Mouse (Mus musculus) layer of hippocampus, adult 2 months (tissue): ENCODE results near the gene Bfsp1. TPM values are rescaled to one million over a fixed set of nuclear protein-coding genes. Genes with fewer than 3 reads are reported as not detected.

ENCODE experiments used
- DNase-seq, 2 experiments: peaks; one replicate each; pipeline ENCODE4 v3.0.0; 2022; ENCODE audit warnings: low spot score in 2 of 2
- H3K27ac ChIP-seq: fragments of 200-600 bp; 2 replicates; pipeline ENCODE4 v1.8.1; 2022
- H3K4me3 ChIP-seq: fragments of 200-600 bp; 2 replicates; pipeline ENCODE4 v1.8.1; 2022; ENCODE audit warnings: mild to moderate bottlenecking
- CTCF ChIP-seq: fragments of 200-600 bp; conservative IDR thresholded peaks from 2 replicates; pipeline ENCODE4 v1.8.1; 2022; ENCODE audit warnings: antibody characterized with exemption, mild to moderate bottlenecking, moderate library complexity
- long read RNA-seq, 2 experiments: library from polyadenylated mRNA; stranded (forward); transcript quantifications; one replicate each; pipeline ENCODE4 v2.0.0; 2021; ENCODE audit warnings: borderline mapping rate in 2 of 2
- total RNA-seq, 2 experiments: library from RNA; stranded (reverse); gene quantifications; 2 replicates each; pipeline ENCODE4 v1.2.3; 2021

Bfsp1 gene
- total RNA-seq, result 1 to 10 TPM in 1 of 2 experiments, under 1 TPM in 1; 0.61 to 1.1 TPM
- long read RNA-seq, experiment 1, result 0 reads
- long read RNA-seq, experiment 2, partial matches to known transcripts, result 0 of 1 reads
- long read RNA-seq, experiment 2, other reads (novel, unspliced or antisense), result 1 of 1 reads

- no peak within 1 kb of the TSS for H3K27ac ChIP-seq
- peak within 1 kb of the TSS; percentile 43 for H3K4me3 ChIP-seq
- no peak for DNase-seq
- TF ChIP-seq CTCF, result no peak
Observed at GRCm38 (mm10) chr2:143862484-143863231, at the start of gene Bfsp1. Bfsp1 (minus strand) TSS chr2:143863173.

GRCm38 (mm10) chr2:143912199-143912598 is 49.2 kb upstream of the Bfsp1 start:
- H3K4me3 ChIP-seq, result no peak overlapping the region
- H3K27ac ChIP-seq, result no peak overlapping the region
- no peak for DNase-seq
- no peak for TF ChIP-seq CTCF

GRCm38 (mm10) chr2:143909230-143909629 is 46.3 kb upstream of the Bfsp1 start:
- no peak overlapping the region for H3K27ac ChIP-seq
- H3K4me3 ChIP-seq, result no peak overlapping the region
- no peak for TF ChIP-seq CTCF
- no peak for DNase-seq

- Histone ChIP-seq H3K4me3 (no peak overlapping the region), H3K27ac (no peak overlapping the region)
- TF ChIP-seq CTCF, result no peak
- no peak for DNase-seq
Observed at GRCm38 (mm10) chr2:143904896-143905295, 41.9 kb upstream of the Bfsp1 start.

- Histone ChIP-seq H3K27ac (no peak overlapping the region), H3K4me3 (no peak overlapping the region)
- no peak for DNase-seq
- no peak for TF ChIP-seq CTCF
Observed at GRCm38 (mm10) chr2:143903376-143904045, 40.5 kb upstream of the Bfsp1 start.

DNA sequence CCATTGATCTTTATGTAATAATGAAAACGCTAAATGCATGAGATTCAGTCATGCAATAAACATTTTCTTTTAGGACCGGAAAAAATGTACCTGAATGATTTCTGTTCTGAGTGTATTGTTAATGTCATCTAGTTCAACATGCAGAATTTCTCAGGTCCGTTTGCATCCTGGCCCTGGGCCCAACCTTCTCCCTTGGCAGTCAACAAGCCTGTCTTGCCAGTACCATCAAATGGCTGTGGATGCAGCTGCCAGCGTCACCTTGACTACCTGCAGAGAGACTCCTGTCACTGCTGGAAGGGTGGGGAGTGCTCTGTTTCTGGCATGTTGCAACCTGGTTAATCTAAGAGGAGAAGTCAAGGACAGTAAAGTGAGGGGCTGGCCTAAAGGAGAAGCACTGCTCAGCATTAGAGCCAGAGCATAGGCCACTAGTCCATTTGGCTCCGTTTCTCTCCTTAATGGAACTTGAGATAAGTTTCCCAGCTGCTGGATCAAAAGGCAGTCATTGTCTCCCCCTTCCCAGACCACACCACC is 37.9 kb upstream of the Bfsp1 start:
- Histone ChIP-seq H3K27ac (no peak overlapping the region), H3K4me3 (no peak overlapping the region)
- TF ChIP-seq CTCF, result no peak
- no peak for DNase-seq

GRCm38 (mm10) chr2:143899470-143900220 is 36.7 kb upstream of the Bfsp1 start:
- TF ChIP-seq CTCF, result no peak
- H3K4me3 ChIP-seq, result no peak overlapping the region
- DNase-seq, result no peak
- no peak overlapping the region for H3K27ac ChIP-seq

- no peak for DNase-seq
- Histone ChIP-seq H3K4me3 (no peak overlapping the region), H3K27ac (no peak overlapping the region)
- no peak for TF ChIP-seq CTCF
Observed at GRCm38 (mm10) chr2:143891302-143892048, 28.5 kb upstream of the Bfsp1 start.

GRCm38 (mm10) chr2:143889860-143890433 is 27.0 kb upstream of the Bfsp1 start:
- H3K27ac ChIP-seq, result no peak overlapping the region

DNA sequence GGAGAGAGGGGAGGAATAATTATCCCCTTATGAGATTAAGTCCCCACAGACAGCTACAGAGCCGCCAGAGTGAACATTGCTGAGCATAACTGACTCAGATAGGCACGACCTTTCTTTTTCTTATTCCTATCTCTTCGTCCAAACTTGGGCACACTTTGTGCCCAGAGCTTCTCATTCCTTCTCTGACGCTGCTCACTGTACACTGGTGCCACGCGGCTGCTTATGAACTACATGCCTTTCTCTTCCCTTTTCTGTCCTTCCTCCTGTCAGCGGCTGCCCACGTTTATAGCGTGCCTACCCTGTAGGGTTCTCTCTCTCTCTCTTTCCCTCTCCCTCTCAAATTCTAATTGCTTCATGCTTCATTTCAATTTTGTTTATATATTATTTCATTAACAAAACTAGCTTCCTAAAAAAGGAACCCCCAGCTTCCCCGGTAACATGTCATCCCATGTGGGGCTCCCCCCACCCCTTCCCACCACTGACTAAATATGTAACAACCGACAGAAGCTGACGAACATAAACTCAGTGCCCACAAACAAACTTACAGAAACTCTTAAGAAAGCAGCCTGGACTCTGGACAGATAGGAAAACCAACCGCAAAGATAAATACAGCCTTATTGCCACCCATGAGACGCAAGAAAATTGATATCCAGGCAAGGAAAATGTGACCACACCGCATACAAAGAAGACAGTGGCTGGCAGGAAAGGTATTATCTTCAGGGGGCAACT is 26.3 kb upstream of the Bfsp1 start:
- Histone ChIP-seq H3K4me3 (no peak overlapping the region), H3K27ac (no peak overlapping the region)
- TF ChIP-seq CTCF, result no peak
- no peak for DNase-seq

More at GRCm38 (mm10) chr2:143889860-143890433, 27.0 kb upstream of the Bfsp1 start:
- DNase-seq, result no peak
- no peak overlapping the region for H3K4me3 ChIP-seq
- TF ChIP-seq CTCF, result no peak

DNA sequence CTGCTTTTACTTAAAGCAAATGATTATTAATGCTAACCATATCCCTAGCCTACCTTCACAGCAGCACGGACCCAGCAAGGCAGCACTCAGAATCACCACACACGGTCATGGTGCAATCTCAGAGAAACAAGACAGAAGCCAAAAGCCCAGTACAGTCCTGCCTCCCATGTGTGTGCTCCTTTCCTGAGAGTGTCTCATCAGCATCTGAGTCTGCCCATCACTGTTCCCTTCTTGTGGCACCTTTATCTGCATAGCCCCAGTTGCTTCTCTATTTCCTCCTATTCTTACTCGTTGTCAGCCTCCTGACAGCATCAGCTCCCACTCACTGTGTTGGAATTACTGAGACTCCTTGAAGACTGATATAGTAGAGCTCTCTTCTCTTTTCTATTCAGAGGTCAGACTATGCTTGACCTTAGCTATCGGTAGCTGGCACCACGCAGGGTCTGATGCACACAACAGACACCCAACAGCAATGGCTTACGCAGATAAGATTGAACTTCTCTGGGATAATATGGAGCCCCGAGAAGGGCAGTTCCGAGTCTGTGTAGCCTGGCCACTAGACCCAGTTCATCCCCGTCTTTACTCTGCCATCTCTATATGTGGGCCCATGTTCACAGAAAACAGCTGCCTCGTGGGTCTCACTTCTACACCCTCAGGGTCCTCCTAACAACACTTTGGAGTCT is 19.8 kb upstream of the Bfsp1 start:
- H3K4me3 ChIP-seq, result no peak overlapping the region
- DNase-seq, result no peak
- TF ChIP-seq CTCF, result no peak
- H3K27ac ChIP-seq, result no peak overlapping the region
